Mouse (Mus musculus) heart, postnatal 25 days (tissue): ENCODE measurements around the gene Dnajb14. TPM values are rescaled to one million over a fixed set of nuclear protein-coding genes. Genes with fewer than 3 reads are reported as not detected.
"Not testable (repeated sequence)": the region's sequence is repeated elsewhere in the genome, so short reads cannot be mapped to it uniquely, and the experiment has no call there.

Experiments
- DNase-seq: peaks from one replicate; pipeline ENCODE4 v3.0.0; 2022; ENCODE audit warnings: low spot score
- intact Hi-C: fragments of 180-260 bp; cut with DNase I; formaldehyde crosslinking; loops from one replicate; pipeline ENCODE4 v1.15.1; 2025
- total RNA-seq, 2 experiments: library from RNA; stranded (reverse); gene quantifications; 2 replicates each; pipeline ENCODE4 v1.2.3; 2021

Gene Dnajb14
- total RNA-seq, 2 experiments from 2014 or later = 10.7 to 10.8 TPM

DNA sequence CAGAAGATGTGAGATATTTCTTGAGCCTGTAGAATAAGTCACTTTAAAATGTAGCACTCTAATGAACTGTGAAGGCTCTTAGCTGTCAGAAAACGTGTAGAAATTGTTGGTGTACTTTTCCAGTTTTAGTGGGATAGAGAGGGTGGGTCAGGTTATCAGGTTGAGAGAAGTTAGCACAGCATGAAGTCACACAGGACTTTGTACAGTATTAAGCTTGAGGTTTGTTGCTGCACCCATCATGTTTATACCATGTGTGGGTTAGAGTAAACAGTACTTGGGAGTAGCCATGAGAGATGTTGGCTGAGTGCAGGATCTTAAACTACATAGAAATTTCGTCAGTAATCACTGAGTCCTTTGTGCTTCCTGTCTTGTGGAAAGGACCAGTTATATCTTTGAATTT, 45.6 kb downstream of the Dnajb14 start:
- intact Hi-C loops = no loop called here
- no peak for DNase-seq

DNA sequence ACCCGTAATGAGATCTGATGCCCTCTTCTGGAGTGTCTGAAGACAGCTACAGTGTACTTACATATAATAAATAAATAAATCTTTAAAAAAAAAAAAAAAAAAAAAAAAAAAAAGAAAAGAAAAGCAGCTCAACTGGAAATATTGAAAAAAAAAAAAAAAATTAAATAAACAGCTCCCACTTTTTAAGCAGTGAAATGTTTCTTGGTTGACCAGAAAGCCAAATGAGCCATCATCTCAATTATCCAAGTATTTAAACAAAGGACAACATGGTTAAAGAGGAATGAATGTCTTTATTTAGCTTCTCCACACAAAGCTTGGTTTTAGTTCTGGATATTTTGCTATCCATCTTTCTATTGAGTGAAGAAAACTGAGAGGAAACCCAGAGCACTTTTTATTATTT, 47.1 kb downstream of the Dnajb14 start:
- DNase-seq, intact Hi-C loops: not testable (repeated sequence)

DNA sequence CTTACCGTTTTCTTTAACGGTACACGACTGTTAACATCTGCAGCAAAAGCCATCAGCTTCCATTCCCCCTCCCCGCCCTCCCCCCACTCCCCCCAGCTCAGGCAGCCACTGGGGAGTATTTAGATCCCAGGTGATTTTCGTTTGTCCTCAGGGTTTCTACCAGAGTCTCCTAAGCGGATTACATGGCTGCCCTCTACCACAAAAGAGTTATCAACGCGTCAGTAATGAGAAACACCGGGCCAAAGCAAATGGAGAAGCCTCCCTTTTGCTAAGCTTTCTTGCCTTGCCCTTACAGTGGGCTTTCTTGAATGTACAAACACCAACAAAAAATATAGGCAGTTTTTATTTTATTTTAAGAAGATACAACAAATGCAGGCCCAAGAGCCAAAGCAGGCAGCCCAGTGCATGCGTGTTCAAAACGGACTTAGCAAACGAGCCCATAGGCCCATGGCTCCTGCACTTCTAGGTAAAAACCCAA, 50.3 kb downstream of the Dnajb14 start:
- DNase-seq = no peak
- intact Hi-C loops = loop anchor here (2.0 kb wide), 2 partner anchors 51 to 227 kb away; partner anchors contain the start of genes Dnajb14 and Mttp

DNA sequence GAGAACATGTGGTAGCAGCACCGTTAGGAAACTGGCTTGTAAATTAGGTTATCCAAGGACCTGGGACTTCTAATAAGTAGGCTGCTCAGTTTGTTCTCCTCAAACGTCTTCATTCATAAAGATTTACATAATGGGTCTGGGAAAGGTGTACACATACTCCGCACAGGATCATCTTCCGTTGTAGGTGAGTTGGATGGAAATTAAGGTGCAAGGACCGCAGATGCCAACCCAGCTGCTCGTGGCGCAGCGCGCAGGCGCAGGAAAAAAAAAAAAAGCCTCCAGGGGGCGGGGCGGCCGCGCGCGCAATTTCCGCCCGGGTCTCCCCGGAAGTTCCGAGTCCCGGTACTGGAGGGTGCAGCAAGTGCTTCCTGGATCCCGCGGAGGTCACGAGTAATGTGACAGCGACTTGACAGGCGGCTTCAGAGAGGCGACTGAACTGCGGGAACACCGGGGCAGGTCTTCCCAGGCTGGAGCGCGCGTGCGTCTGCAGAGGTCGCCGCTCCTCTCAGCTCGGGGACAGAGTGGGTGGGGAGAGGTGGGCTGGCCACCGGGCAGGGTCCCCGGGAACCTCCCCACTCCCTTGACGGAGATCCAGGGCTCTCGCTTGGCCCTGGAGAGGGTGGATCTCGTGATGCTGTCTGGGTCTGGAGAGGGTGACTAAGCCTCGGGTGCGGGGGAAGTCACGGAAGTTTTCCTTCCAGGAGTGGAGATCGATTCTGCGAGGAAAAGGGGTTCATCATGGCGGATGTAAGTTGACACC, 50.9 kb downstream of the Dnajb14 start, which contains the start of gene Lamtor3:
TSS of gene Lamtor3 (plus strand) at position 335 of the 760 bp plus-strand sequence.
- DNase-seq = peak; percentile 72
- intact Hi-C loops = loop anchor here (2.0 kb wide), 2 partner anchors 52 to 226 kb away; partner anchors contain the start of genes Dnajb14 and Mttp

DNA sequence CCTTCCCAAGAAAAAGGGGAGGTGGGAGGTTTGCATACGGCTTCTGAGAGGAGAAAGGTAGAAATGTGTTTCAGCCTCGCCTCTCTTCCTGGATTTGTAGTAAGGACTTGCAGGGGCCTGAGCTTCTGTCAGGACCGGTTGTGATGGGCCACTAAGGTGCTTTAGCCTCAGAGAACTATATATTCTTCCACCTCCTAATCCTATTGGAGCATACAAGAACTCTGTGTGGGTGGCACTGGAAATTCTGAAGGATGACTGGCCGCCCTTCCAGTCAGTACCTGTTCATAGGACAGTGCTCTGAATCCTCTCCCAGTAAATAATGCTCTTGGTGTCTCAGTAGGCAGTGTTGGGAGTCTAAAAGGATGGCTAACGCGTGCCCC, 51.4 kb downstream of the Dnajb14 start:
- intact Hi-C loops = loop anchor here (2.0 kb wide), 2 partner anchors 52 to 226 kb away; partner anchors contain the start of genes Dnajb14 and Mttp
- DNase-seq = no peak

DNA sequence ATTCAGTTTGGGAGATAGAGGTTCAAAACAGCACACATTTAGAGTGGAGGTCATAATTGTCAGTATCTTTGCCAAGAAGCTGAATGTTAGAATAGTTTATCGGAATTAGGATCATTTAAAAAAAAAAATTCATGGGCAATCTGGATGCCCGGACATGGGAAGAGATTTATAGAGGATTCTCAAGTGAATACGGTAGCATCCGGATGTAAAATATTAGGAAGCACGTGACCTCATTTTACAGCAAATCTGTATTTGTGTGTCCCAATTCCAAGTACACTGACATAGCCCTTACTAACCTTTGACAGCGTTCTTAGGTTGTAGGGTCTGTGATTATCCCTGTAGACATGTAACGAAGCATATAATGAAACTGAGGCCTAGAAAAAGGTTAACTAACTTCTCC, 51.9 kb downstream of the Dnajb14 start:
- intact Hi-C loops = loop anchor here (2.0 kb wide), 2 partner anchors 53 to 225 kb away; partner anchors contain the start of genes Dnajb14 and Mttp
- no peak for DNase-seq

DNA sequence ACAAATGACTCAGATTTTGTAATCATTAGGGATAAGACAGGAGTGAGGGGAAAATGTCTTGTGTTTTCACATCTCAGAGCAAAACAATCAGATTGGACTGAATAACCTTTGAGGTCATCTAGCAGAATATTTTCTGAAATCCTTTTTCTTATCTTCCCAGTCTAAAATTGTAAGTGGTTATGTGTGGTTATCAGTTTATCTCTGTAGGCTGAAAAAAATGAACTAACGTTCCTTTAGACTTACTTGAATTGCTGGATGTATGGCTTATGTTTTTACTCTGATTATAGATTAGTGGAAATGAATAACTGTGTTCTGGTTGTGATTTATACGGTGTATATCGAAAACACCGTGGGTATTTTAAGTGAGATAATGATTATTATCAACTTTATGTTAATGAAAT, 53.1 kb downstream of the Dnajb14 start:
- intact Hi-C loops = no loop called here
- no peak for DNase-seq

DNA sequence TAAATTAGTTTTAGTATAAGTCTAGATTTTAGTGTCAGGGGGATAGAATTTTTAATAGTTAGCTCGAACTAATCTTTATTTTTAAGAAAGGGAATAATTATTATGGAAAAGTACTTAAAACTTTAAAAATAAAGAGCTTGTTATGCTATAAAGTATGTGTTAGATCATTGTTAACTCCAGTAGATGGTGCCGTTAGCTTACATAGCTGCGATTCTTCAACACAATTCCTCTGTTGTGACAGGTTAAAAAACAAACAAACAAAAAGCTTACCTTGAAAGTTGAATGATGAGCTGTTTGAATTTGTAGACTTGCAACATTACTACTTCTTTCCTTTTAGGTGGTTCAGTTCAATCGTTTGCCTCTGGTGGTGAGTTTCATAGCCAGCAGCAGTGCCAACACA, 59.5 kb downstream of the Dnajb14 start:
- intact Hi-C loops = no loop called here
- DNase-seq = no peak

DNA sequence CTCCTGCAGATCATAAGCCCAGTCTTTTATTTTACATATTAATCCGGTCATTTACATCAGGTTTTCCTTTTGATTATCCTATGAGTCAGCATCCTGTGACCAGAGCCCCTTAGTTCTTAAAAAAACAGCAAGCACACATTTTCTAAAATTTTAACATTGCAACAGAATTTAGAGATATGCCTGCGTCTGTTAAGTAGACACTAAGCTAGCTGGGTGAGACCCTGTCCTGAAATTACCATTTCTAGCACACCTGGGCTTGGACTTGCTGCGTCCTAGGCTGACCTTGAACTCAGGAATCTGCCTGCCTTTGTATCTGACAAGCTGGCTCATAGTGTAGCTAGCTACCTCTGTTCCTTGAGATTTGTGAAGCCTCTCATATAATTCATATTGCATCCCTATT, 62.5 kb downstream of the Dnajb14 start:
- no peak for DNase-seq
- intact Hi-C loops = no loop called here

DNA sequence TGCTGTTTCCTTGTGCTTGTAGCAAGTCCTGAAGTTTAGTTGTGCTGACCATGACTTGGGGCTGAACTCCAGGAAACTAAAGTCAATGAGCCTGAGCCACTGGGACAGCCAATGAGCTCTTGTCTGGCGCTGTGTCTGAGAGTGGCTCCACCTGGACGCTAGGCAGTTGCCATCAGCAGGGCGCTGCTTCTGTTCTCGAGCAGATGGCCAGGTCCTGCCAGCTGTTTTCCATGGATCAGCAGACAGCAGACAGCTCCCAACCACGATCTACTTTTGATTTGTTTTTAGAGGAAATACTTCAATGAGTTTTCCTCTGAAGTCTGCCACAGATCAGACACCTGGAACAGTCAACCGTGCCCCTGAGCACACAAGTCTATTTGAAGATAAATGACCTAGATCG, 65.3 kb downstream of the Dnajb14 start:
- DNase-seq = no peak
- intact Hi-C loops = no loop called here

DNA sequence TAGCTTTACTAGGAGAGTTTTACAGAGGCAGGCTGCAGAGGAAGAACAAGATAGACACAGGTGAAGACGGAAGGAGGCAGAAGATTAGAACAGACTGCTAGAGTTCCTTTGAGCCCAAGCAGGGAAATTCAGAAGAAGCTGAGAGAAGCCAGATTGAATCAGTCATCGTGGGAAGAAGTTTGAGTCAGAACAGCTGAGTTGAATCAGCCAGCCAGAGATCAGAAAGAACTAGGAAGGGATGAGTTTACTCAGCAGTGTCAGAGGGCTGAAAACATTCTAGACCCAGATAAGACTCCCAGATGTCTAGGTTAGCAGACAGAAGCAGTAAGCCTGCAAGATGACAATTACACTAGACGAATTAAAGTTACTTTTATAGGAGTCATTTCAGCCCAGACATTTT, 66.5 kb downstream of the Dnajb14 start:
- intact Hi-C loops = no loop called here
- DNase-seq = no peak

DNA sequence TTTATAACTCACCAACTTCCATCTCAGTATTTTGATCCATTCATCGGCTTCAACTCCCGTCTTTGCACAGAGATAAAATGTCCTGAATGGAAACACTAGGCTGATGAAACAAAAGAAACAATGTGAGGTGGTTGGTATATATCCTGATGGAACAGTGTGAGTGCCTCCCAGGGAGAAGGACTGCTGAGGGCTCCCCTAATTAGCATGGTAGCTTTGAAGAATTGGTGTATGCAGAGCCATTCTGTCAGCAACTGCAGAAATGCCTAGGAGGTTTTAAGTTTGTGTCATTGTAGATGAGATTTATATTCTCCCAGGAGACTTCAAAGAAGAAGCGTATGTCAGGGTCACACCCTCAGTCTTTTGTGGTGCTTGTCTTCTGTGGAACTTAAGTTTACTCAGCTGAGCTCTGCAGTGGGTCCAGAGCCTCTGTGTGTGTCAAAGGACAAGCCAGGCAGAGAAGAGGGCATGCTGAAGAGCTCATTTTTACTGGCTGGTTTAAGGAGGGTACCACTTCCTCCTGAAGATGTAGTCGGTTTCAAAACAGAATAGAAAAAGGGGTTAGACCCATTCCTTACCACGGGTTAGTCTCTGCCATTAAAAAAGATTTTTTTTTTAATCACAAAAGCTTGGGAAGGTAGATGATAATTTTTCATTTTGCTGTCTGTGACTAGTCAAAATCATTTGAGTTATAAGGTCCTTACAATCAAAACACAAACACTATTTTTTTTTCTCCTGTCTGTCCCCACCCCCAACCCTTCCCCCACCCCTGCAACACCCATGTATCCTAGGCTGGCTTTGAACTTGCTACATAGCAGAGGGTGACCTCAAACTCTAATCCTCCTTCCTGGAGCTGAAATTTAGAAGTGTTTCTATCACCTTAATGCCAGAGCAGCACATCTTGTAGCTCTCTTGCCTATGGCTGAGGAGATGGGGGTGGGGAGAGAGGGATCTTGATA, 68.4 kb downstream of the Dnajb14 start:
- intact Hi-C loops = loop anchor here (5.0 kb wide), 1 partner anchor 56 kb away; no protein-coding TSS in a partner anchor
- DNase-seq = no peak

DNA sequence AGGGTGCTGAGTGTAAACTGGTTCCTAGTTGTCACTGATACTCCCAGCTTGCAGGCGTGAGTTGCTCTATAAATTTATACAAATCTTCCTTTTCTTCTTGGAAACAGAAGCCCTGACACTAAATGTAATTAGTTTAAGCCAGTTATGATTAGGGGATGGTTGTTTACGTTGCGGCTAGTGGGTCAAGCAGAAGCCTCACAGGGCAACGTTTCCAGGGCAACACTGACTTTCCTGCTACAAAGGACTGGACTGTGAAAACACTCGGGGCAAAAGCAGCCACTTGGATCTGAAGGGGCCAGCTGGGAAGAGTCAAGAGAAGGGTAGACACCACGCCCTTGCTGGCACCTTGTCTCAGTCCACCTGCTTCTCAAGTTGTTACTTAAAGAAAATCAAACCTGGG, 69.1 kb downstream of the Dnajb14 start:
- intact Hi-C loops = loop anchor here (5.0 kb wide), 1 partner anchor 56 kb away; no protein-coding TSS in a partner anchor
- DNase-seq = no peak

DNA sequence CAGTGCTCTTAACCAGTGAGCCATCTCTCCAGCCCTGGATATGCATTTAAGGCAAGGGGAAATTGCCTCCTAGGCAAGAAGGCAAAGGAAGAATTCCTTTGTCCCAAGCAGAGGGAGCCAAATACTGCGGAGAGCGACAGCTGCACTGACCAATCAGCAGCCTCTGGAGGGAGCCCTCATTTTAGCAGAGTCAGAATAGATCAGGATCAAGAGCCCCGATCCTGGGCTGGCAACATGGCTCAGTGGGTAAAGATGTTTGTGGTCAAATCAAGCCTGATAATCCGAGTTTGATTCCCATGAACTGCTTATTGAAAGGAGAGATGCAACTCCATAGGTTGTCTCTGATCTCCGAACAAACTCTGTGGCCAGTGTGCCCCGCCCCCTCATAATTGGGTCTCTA, 71.1 kb downstream of the Dnajb14 start:
- DNase-seq = no peak
- intact Hi-C loops = loop anchor here (5.0 kb wide), 1 partner anchor 54 kb away; no protein-coding TSS in a partner anchor

DNA sequence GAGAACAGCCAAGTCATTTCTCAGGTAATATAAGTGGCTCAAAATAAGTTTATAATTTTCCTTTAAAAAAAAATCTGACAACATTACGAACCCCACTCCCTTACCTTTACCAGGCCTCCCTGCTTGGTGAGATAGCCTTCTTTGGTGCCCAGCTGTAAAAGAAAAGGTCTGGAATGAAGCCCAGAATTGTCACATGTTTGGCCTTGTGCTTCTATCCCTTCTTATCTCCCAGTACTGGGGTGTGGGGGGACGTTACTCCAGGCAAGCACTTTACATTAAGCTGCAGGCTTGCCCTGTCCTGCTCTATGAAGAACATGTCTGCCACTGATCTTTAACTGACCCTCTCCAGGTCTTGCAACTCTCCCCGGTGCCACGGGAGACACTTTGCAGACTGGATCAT, 73.3 kb downstream of the Dnajb14 start:
- no peak for DNase-seq
- intact Hi-C loops = no loop called here

DNA sequence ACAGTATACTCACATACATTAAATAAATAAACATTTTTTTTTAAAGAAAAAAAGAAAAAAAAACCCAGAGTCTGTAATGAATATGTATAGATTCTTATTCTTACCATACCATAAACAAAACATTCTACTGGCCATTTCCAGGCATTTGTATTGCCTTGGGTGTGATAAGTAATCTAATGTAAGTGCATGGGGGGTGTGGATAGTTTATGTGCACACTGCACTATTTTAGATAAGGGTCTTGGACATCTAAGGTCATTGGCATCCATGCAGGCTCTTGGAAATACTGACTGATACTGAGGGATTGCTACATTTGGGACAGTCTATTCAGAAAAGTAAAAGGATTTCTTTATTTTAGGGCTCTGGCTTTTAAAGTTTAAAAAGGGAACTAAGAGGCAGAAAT, 74.1 kb downstream of the Dnajb14 start:
- DNase-seq = no peak
- intact Hi-C loops = no loop called here

DNA sequence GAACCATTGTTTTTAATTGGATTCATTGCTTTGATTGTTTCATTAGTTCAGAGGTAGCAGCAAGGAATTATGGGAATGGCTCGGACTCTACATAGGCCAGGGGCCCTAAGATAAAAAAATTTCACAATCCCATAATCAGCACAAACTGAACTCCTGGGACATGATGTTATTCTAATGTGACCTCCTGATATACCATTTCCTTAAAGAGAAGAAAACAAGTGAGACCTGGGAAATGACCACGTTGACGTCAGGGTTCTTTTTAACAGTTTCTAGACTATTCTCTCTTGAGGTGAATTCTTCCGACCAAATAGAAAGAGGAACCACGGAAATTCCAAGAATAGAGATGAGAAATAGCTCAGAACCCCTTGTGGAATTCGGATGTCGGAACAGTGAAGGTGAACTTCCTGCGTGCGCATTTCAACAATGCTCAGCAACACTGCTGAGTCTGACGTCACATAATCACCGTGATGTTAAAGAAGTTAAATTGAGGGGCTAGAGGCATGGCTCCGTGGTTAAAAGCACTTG, 74.7 kb downstream of the Dnajb14 start:
- no peak for DNase-seq
- intact Hi-C loops = no loop called here

DNA sequence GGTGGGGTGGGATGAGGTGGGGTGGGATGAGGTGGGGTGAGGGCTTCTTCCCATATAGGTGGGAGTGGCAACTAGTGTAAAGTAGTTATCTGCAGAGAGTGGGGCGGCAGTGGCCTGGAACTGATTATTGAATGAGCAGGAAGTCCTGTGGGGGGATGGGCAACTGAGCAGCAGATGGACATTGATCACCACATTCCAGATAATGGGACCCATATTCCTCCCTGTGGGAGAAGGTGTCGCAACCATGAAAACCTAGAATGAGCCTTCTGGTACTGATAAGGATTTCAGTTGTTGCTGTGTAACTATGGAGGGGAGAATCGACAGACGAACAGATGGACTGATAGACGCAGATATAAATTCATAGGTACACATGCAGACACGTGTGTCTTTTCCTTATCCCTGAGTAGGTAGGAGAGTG, 76.3 kb downstream of the Dnajb14 start:
- intact Hi-C loops = no loop called here
- DNase-seq = no peak

DNA sequence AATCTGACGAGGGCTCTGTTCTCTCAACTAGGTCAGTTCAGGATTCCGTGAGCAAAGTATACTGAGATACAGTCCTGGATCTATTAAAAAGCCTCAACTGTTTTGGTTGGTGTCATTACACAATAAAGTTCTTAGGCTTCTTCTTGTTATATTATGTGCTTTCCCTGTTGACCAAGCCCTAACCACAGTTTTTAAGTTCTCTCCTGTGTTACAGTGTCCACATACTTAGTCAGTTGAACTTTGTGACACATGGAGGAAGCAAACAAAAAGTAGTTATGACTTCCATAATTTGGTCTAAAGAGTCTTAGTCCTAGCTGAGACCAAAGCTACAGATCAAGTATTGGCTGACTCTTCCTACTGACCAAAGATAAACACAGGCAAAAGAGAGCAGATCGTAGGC, 79.4 kb downstream of the Dnajb14 start:
- DNase-seq = no peak
- intact Hi-C loops = no loop called here

DNA sequence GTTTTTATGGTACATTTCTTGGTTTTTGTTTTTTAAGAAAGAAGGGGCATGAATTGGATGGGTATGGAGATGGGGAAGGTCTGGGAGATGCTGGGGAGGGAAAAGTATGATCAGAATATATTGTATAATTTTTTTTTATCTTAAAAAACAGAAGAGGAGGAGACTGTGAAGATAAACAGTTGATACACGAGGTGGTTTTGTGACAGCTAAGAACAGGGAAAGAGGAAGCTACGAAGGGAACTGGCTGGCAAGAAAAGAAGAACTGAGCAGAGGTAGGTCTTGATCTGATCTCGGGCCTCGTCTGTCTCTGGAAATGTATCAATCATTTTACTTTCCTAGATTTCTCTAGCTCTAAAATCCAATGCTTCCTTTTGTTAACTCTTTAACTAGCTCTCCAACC, 80.0 kb downstream of the Dnajb14 start:
- no peak for DNase-seq
- intact Hi-C loops = no loop called here
